Mouse (Mus musculus): Measurements from ENCODE around the gene Igf2bp3. TPM values are rescaled to one million over a fixed set of nuclear protein-coding genes. Genes with fewer than 3 reads are reported as not detected.
A peak's percentile ranks its signal among the peaks of the same experiment; 100 is the strongest.

Igf2bp3 gene
- polyA plus RNA-seq, 1 experiment = 1.3 TPM

DNA sequence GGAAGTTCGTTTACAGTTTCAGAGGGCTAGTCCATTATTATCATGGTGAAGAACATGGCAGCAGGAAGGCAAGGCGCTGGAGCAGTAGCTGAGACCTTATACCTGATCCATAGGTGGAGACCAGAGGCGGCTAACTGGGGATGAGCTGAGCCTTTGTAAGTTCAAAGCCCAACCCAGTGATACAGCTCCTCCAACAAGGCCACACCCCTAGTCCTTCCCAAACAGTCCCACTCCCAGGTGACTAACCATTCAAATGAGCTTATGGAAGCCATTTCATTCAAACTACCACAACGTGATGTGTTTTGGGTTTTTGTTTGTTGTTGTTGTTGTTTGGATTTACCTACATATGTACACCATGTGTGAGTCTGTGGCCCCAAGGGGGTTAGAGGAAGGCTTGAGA, 20.2 kb downstream of the Igf2bp3 start:
- H3K36me3 ChIP-seq (ENCODE audit: control insufficient read depth, insufficient read depth, low read length) = no peaks in the 10 kb centered on the region
- no peaks in the 10 kb centered on the region for H3K4me1 ChIP-seq (replicated peaks; ENCODE audit: control insufficient read depth, insufficient read depth, low read length)
- no peak for DNase-seq
- 97% methylated on average over 4 of the region's 4 CpGs for WGBS
- no peak overlapping the region for H3K4me3 ChIP-seq (ENCODE audit: control insufficient read depth, insufficient read depth, low read length)
- H3K27ac ChIP-seq (ENCODE audit: control insufficient read depth, insufficient read depth, low read length) = no peak overlapping the region
- no peaks in the 10 kb centered on the region for H3K27me3 ChIP-seq (ENCODE audit: control insufficient read depth, insufficient read depth, low read length)
- TF ChIP-seq CTCF (IDR thresholded peaks at IDR 0.05; ENCODE audit: borderline replicate concordance, control insufficient read depth, extremely low read depth, insufficient read depth, low read length, poor library complexity) = no peak
- no peak for TF ChIP-seq POLR2A (IDR thresholded peaks at IDR 0.05; ENCODE audit: control insufficient read depth, extremely low read depth, insufficient read depth, low read length, poor library complexity)

DNA sequence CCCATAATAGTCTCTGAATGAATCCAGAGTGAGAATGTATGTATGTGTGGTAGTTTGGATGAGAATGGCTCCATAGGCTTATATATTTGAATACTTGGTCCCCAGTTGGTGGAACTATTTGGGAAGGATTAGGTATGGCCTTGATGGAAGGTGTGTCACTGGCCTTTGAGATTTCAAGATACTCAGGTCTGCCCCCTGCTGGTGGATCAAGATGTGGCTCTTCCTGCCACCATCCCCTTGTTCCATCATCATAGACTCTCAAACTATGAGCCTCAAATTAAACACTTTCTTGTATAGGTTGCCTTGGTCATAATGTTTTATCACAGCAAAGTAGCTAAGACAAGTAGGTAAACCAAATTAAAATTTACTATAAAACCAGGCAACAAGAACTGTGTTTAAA, 25.4 kb downstream of the Igf2bp3 start:
- Histone ChIP-seq H3K27me3 (ENCODE audit: control insufficient read depth, insufficient read depth, low read length) (no peaks in the 10 kb centered on the region), H3K4me1 (replicated peaks; ENCODE audit: control insufficient read depth, insufficient read depth, low read length) (no peaks in the 10 kb centered on the region), H3K4me3 (ENCODE audit: control insufficient read depth, insufficient read depth, low read length) (no peak overlapping the region), H3K36me3 (ENCODE audit: control insufficient read depth, insufficient read depth, low read length) (no peaks in the 10 kb centered on the region), H3K27ac (ENCODE audit: control insufficient read depth, insufficient read depth, low read length) (no peak overlapping the region)
- TF ChIP-seq CTCF (IDR thresholded peaks at IDR 0.05; ENCODE audit: borderline replicate concordance, control insufficient read depth, extremely low read depth, insufficient read depth, low read length, poor library complexity) (no peak), POLR2A (IDR thresholded peaks at IDR 0.05; ENCODE audit: control insufficient read depth, extremely low read depth, insufficient read depth, low read length, poor library complexity) (no peak)
- DNase-seq = peak; percentile 28

DNA sequence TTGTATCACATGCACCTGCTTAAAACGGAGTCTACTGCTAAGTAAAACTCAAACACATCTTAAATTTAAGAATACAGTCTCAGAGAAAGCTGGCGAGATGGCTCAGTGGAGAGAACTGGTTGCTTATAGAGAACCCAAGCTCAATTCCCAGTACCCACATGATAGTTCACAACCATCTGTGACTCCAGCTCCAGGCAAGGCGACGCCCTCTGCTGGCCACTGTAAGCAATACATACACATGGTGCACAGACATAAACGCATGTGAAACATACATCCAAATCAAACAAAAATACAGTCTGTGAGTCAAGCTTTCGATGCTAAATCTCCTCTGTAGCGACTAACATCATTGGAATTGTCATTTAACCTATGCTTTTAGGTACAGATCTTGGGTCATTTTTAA, 27.5 kb downstream of the Igf2bp3 start:
- peak; percentile 5 for DNase-seq
- H3K4me1 ChIP-seq (replicated peaks; ENCODE audit: control insufficient read depth, insufficient read depth, low read length) = no peaks in the 10 kb centered on the region
- H3K27ac ChIP-seq (ENCODE audit: control insufficient read depth, insufficient read depth, low read length) = no peak overlapping the region
- no peak overlapping the region for H3K4me3 ChIP-seq (ENCODE audit: control insufficient read depth, insufficient read depth, low read length)
- H3K27me3 ChIP-seq (ENCODE audit: control insufficient read depth, insufficient read depth, low read length) = no peaks in the 10 kb centered on the region
- no peak for TF ChIP-seq POLR2A (IDR thresholded peaks at IDR 0.05; ENCODE audit: control insufficient read depth, extremely low read depth, insufficient read depth, low read length, poor library complexity)
- no peak for TF ChIP-seq CTCF (IDR thresholded peaks at IDR 0.05; ENCODE audit: borderline replicate concordance, control insufficient read depth, extremely low read depth, insufficient read depth, low read length, poor library complexity)
- 94% methylated on average over 7 of the region's 7 CpGs for WGBS
- no peaks in the 10 kb centered on the region for H3K36me3 ChIP-seq (ENCODE audit: control insufficient read depth, insufficient read depth, low read length)

DNA sequence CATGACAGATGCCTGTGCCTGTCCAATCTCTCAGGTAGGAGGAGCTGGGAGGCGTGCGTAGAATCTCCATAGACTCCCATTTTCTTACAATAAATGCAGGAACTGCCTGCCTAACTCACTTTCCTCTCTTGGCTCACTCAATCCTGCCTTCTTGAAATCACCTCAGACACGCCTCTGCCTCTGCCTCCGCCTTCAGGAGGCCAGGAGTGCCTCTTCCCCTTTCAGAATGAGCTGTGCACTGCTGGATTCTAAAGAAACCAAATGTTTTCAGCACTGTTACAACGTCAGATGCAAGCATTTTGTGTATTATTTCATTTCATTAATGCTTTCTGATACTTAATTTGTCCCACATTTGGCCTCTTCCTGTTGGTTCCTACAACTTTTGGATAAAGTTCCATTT, 38.7 kb downstream of the Igf2bp3 start:
- TF ChIP-seq CTCF (IDR thresholded peaks at IDR 0.05; ENCODE audit: borderline replicate concordance, control insufficient read depth, extremely low read depth, insufficient read depth, low read length, poor library complexity) (no peak), POLR2A (IDR thresholded peaks at IDR 0.05; ENCODE audit: control insufficient read depth, extremely low read depth, insufficient read depth, low read length, poor library complexity) (no peak)
- Histone ChIP-seq H3K4me3 (ENCODE audit: control insufficient read depth, insufficient read depth, low read length) (no peak overlapping the region), H3K27me3 (ENCODE audit: control insufficient read depth, insufficient read depth, low read length) (no peaks in the 10 kb centered on the region), H3K4me1 (replicated peaks; ENCODE audit: control insufficient read depth, insufficient read depth, low read length) (no peaks in the 10 kb centered on the region), H3K27ac (ENCODE audit: control insufficient read depth, insufficient read depth, low read length) (no peak overlapping the region), H3K36me3 (ENCODE audit: control insufficient read depth, insufficient read depth, low read length) (no peaks in the 10 kb centered on the region)
- 60% methylated on average over 5 of the region's 5 CpGs for WGBS
- no peak for DNase-seq

DNA sequence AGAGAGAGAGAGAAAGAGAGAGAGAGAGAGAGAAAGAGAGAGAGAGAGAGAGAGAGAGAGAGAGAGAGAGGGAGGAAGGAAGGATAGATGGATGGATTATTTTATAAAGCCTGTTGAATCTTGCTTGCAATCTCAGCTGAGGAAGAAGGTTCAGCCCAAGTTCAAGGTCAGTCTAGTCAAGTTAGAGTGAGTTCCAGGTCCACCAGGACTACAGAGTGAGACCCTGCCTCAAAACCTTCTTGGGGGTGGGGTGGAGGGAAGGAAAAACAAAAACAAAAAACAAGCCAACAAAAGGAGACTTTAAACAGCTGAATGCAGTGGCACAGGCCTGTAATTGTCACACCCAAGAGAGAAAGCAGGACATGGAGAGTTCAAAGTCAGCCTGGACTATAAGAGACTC, 40.1 kb downstream of the Igf2bp3 start:
- Histone ChIP-seq H3K27ac (ENCODE audit: control insufficient read depth, insufficient read depth, low read length) (no peak overlapping the region), H3K4me3 (ENCODE audit: control insufficient read depth, insufficient read depth, low read length) (no peak overlapping the region), H3K27me3 (ENCODE audit: control insufficient read depth, insufficient read depth, low read length) (no peaks in the 10 kb centered on the region), H3K4me1 (replicated peaks; ENCODE audit: control insufficient read depth, insufficient read depth, low read length) (no peaks in the 10 kb centered on the region), H3K36me3 (ENCODE audit: control insufficient read depth, insufficient read depth, low read length) (no peaks in the 10 kb centered on the region)
- no peak for TF ChIP-seq POLR2A (IDR thresholded peaks at IDR 0.05; ENCODE audit: control insufficient read depth, extremely low read depth, insufficient read depth, low read length, poor library complexity)
- no peak for TF ChIP-seq CTCF (IDR thresholded peaks at IDR 0.05; ENCODE audit: borderline replicate concordance, control insufficient read depth, extremely low read depth, insufficient read depth, low read length, poor library complexity)
- no peak for DNase-seq

DNA sequence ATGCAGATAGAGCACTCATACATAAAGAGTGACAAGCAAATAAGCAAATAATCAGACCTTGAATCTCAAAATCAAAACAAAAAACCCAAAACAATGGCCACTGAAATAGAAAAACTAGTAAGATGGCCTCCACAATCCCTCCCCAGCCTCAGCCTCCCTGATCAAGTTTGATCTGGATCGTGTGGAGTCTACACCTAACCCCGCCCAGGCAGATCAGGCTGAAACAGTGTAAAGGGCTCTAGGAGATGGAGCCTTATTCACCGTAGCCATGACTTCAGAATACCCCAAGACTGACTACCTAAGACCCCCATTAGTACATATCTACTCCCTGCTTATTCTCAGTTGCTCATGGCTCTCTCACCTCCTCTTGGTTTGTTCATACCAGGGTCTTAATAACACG, 41.1 kb downstream of the Igf2bp3 start:
- WGBS = 91% methylated on average over 4 of the region's 4 CpGs
- Histone ChIP-seq H3K27me3 (ENCODE audit: control insufficient read depth, insufficient read depth, low read length) (no peaks in the 10 kb centered on the region), H3K36me3 (ENCODE audit: control insufficient read depth, insufficient read depth, low read length) (no peaks in the 10 kb centered on the region), H3K4me1 (replicated peaks; ENCODE audit: control insufficient read depth, insufficient read depth, low read length) (no peaks in the 10 kb centered on the region), H3K27ac (ENCODE audit: control insufficient read depth, insufficient read depth, low read length) (no peak overlapping the region), H3K4me3 (ENCODE audit: control insufficient read depth, insufficient read depth, low read length) (no peak overlapping the region)
- no peak for TF ChIP-seq POLR2A (IDR thresholded peaks at IDR 0.05; ENCODE audit: control insufficient read depth, extremely low read depth, insufficient read depth, low read length, poor library complexity)
- no peak for TF ChIP-seq CTCF (IDR thresholded peaks at IDR 0.05; ENCODE audit: borderline replicate concordance, control insufficient read depth, extremely low read depth, insufficient read depth, low read length, poor library complexity)
- no peak for DNase-seq

DNA sequence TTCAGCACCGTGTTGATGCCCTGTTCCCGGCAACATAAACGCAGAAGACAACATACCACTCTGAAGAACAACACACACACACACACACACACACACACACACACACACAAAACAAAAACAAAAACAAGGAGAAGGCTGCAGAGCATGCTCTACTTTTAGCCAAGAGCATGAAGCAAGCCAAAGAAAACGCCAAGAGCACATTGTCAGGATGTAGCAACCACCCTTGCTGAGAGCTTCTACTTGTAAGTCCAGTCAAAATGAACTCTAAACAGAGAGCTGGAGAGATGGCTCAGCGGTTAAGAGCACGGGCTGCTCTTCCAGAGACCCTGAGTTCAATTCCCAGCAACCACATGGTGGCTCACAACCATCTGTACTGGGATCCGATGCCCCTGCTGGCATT, 41.5 kb downstream of the Igf2bp3 start:
- Histone ChIP-seq H3K27ac (ENCODE audit: control insufficient read depth, insufficient read depth, low read length) (no peak overlapping the region), H3K36me3 (ENCODE audit: control insufficient read depth, insufficient read depth, low read length) (no peaks in the 10 kb centered on the region), H3K4me3 (ENCODE audit: control insufficient read depth, insufficient read depth, low read length) (no peak overlapping the region), H3K27me3 (ENCODE audit: control insufficient read depth, insufficient read depth, low read length) (no peaks in the 10 kb centered on the region), H3K4me1 (replicated peaks; ENCODE audit: control insufficient read depth, insufficient read depth, low read length) (no peaks in the 10 kb centered on the region)
- WGBS = 96% methylated on average over 7 of the region's 7 CpGs
- TF ChIP-seq CTCF (IDR thresholded peaks at IDR 0.05; ENCODE audit: borderline replicate concordance, control insufficient read depth, extremely low read depth, insufficient read depth, low read length, poor library complexity) (no peak), POLR2A (IDR thresholded peaks at IDR 0.05; ENCODE audit: control insufficient read depth, extremely low read depth, insufficient read depth, low read length, poor library complexity) (no peak)
- DNase-seq = no peak
